Mouse (Mus musculus) c-Kit-positive CD71-negative TER-119-negative erythroid progenitor cells, embryonic 14.5 days (primary cell): ENCODE data around the gene Gm20388.
A peak's percentile ranks its signal among the peaks of the same experiment; 100 is the strongest.

ENCODE experiments used
- DNase-seq: peaks from one replicate; pipeline ENCODE4 v3.0.0-alpha.2; 2013; ENCODE audit warnings: low read depth

Gene Gm20388

DNA sequence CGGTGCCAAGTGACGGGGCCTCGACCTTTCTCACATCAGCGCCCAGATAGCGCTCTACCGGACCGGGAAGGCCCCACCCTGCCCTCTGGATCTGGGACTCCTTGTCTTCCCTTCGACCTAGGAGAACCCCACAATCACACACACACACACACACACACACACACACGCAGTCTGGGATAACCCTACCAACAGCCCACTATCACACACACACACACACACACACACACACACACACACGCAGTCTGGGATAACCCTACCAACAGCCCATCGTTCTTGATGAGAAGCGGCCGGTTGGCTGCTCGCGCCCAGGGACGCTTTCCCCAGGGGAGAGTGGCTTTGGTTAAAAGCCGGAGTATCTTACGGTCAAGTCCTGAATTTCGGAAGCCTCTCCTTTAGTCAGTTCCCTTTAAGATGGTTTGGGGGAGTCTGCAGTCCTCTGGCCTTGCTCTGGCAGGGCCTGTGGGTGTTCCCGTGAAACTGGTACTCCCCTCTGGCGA lies 3422.5 kb downstream of the Gm20388 start:
- no peak for DNase-seq

- DNase-seq = no peak
These were observed 3423.2 kb downstream of the Gm20388 start for GRCm38 (mm10) chr8:123333864-123334263.

DNA sequence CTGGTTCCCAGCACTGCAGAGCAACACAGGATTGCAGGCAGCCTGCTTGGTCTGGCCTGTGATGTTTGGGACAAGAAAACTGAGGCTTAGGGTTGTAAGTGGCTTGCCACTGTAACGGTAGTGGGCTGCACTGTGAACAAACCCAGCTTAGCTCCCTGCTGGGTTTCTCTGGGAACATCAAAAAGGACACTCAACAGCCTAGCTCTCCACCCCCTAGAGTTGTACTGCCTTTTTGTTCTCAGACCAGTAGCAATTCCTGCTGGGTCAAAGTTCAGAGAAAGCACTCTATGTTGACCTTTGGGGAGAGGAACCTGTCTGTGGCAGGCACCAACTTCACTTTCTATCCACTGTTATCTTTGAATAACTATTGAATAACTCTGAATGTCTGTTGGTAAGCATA lies 3423.8 kb downstream of the Gm20388 start:
- no peak for DNase-seq

DNA sequence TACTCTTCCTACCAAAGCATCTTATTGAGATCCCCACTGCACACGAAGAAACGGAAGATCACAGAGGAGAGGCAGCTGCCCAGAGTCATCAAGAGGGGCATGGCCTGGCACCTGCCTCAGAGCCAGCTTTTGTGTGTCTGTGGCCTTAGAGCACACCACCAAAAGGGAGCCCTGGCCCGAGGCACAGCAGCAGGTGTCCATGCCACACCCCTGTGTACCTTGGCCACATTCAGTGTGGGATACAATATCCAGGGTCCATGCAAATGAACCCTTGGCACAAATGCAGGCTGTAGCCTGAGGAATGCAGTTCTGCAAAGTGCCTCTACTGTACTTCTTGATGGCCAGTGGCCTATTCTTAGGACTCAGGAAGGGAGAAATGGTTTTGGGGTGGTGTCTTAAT lies 3426.8 kb downstream of the Gm20388 start:
- no peak for DNase-seq

GRCm38 (mm10) chr8:123340071-123340470 lies 3429.4 kb downstream of the Gm20388 start:
- no peak for DNase-seq

- no peak for DNase-seq
These were observed 3430.7 kb downstream of the Gm20388 start for GRCm38 (mm10) chr8:123341040-123342015.

DNA sequence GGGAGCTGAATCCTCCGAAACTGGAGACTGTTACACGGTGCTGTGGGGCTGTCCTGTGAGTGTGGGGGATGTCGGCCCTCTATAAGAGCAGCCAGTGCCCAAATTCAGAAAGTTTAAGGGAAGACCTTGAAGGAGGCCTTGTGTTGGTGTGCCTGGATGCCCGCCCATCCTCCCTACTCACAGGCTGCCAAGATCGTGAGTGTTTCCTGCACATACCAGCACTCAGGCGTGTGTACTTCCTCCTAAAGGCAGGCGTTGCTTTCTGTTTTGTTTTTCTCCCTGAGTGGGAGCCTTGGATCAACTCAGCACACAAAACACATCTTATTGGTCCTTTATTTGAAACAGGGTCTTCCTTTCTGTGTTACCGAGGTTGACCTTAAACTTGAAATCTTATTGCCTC lies 3431.6 kb downstream of the Gm20388 start:
- no peak for DNase-seq

GRCm38 (mm10) chr8:123342911-123343310 lies 3432.3 kb downstream of the Gm20388 start:
- DNase-seq = no peak

GRCm38 (mm10) chr8:123343422-123343821 lies 3432.8 kb downstream of the Gm20388 start:
- no peak for DNase-seq

DNA sequence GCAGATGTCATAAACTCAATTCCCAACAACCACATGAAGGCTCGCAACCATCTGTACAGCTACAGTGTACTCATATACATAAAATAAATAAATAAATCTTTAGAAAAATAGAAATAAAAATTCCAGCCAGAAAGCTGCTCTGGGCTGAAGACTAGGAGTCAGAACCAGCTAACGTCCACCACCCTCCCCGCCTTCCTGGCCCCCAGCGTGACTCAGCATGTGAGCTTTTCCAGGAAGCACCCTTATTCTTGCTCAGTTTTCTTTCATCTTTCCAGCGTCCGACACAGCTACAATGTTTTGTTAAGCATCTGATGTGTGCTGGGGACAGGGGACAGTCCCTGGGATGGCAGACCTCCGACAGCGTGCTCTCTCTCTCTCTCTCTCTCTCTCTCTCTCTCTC lies 3434.5 kb downstream of the Gm20388 start:
- no peak for DNase-seq

DNA sequence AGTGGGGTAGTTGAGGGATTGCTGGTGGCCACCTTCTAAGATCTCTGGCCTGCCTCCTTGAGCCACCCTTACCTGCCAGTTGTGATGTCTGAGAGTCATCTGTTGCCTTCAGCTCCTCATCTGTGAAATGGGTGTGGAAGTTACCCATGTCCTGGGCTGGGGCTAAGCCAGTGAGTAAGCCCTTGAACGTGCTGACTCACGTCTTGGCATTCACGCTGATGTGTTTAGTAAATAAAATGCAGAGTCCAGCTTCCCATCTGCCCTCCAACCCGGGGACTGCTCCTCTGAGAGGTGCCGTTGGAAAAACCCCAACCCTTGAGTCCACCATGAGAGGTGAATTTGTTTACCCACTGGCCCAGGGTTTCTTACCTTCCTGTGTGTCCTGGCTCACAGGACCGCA lies 3435.2 kb downstream of the Gm20388 start:
- no peak for DNase-seq

DNA sequence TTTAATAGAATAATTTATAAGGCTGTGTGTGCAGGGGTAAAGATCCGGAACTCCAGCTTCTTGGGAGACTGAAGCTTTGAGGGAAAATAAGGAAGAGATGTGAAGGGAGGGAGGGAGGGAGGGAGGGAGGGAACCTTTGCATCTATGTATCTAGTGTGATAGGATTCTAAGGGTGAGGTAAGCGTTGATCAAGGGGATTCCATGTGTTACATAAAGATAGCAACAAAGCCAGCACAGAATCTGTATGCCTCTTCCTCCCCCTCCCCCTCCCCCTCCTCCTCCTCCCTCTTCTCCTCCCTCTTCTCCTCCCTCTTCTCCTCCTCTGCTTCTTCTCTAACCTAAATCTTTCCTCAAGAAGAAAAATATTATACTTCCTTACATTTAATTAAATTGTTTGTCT lies 3436.7 kb downstream of the Gm20388 start:
- no peak for DNase-seq

DNA sequence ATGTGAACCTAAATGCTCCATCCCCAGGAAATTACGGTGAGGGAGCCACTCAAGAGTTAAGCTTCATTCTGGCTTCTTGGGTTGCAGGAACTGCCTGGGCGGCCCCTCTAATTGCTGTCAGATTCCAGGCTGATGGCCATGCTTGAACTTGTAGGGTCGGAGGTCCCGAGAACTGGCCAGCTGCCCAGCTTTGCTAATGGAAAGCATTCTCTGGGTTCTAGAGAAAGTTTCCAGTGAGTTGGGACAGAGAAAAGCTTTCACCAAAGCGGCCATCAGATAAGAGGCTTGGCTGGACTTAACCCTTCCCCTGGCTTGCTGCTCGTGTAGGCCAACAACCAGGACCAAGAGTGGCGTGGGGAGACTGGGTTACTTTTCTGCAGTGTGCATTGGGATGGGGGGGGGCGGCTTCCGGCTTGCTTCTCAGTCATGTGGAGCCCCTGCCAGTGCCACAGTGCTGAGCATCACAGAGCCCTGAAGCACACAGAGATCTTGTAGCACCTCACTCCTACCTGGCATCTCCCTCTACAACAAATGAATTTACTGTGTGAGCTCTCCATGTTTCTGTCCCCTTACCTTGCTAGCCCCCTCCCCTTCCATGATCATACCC lies 3437.7 kb downstream of the Gm20388 start:
- no peak for DNase-seq

DNA sequence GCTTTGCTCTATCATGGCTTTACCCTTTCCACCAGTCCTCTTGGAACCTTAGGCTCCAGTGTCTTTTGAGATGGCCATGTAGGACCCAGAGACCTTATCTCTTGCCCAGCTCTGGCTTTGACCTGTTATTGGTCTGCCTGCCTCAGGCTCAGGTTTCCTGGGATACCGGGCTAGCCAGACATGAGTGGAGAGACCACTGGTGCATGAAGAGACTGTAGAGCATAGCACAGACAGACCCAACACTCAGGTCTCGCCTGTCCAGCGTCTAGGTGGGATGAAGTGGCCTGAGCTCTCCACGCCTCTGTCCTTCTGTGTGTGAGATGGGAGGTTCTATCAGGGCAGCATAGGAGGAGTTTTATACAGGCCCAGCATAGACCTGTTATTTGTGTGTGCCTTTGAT lies 3438.4 kb downstream of the Gm20388 start:
- no peak for DNase-seq

DNA sequence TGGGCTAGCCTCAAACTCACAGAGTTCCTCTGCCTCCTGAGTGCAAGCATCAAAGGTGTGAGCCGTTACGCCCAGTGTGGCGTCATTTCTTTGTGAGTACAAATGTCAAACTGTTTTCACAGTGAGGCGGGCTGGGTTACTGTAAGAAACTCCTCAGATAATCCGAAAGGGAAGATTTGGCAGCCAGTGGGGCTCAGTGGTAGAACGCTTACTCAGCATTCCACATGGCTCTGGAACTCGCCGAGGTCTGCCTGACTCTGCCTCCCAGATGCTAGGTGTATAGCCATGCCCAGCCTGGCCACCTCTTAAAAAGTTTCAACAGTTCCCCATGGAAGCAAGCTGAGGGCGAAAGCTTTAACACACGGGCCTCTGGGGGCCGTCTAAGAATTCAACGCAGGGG lies 3441.5 kb downstream of the Gm20388 start:
- DNase-seq = no peak

- peak; percentile 25 for DNase-seq
These were observed 3442.1 kb downstream of the Gm20388 start for GRCm38 (mm10) chr8:123352786-123353185.

DNA sequence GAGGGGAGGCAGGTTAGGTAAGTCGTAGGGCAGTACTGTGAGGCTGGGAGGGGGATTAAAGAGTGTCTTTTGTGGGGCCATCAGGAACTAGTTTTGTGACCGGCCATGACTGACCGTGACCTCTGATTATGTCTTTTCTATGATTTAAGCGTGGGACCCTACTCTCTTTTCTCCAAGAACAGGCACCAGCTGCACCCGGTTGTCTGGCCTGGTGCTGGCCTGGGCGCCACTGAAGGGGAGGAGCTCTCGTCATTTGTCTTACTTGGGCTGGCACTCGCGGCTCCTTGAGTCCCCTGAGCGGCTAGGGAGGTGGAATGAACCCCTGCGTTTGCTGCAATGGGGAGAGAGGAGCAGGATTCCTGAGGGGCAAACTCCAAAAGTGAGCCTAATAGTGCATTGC lies 3442.6 kb downstream of the Gm20388 start:
- no peak for DNase-seq

GRCm38 (mm10) chr8:123361082-123361739 lies 3450.6 kb downstream of the Gm20388 start:
- DNase-seq = peak; percentile 74

GRCm38 (mm10) chr8:123373403-123374238 lies 3463.0 kb downstream of the Gm20388 start, which contains the start of gene Tcf25:
Gene Tcf25, plus strand, starts transcription at chr8:123373753.
- peak; percentile 95 for DNase-seq

DNA sequence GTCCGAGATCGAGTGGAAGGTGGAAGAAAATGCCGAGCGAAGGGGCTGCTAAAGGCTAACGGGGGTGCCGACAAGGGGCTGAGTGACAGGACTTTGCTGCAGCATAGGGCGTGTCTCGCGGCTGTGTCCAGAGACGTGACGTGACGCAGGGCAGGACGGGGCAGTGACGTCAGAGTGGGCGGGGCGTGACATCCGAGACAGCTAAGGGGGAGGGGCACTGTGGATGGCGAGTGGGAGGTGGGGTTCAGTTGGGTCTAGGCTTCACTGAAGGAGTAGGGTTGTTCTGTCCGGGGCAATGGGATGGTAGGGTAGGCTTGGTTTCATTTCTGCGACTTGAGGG lies 3463.6 kb downstream of the Gm20388 start:
- DNase-seq = peak; percentile 81

GRCm38 (mm10) chr8:123375701-123376100 lies 3465.1 kb downstream of the Gm20388 start:
- DNase-seq = no peak

DNA sequence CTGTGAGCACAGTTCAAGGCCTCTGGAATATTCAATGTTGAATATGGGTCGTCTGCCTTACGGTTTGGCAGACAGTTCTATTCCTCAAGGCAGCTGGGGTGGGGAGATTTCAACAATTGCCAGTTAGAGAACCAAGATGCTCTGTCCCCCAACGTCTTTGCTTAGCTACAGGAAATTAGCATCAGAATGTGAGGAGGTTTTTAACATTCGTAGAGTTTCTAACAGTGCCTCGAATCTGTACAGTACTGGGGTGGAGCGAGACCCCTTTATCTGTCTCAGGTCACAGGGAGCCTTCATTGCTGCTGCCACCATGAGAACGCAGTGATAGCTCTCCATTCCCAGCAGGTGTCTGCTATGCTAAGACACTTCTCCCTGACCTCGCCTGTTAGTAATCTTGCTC lies 3465.5 kb downstream of the Gm20388 start:
- no peak for DNase-seq
